Mouse (Mus musculus): Measurements from ENCODE around the gene Tardbp. TPM values are rescaled to one million over a fixed set of nuclear protein-coding genes. Genes with fewer than 3 reads are reported as not detected.
A peak's percentile ranks its signal among the peaks of the same experiment; 100 is the strongest.

The Tardbp gene
- total RNA-seq (2021) (100 to 1,000 TPM; 116 to 119 TPM), polyA plus RNA-seq (2012; rRNA removed) (70.5 and 156 TPM in 2 replicates)
- long read RNA-seq, full-length matches to known transcripts, result 13 of 23 reads
- long read RNA-seq, partial matches to known transcripts, result 0 of 23 reads
- long read RNA-seq, other reads (novel, unspliced or antisense), result 10 of 23 reads

DNA sequence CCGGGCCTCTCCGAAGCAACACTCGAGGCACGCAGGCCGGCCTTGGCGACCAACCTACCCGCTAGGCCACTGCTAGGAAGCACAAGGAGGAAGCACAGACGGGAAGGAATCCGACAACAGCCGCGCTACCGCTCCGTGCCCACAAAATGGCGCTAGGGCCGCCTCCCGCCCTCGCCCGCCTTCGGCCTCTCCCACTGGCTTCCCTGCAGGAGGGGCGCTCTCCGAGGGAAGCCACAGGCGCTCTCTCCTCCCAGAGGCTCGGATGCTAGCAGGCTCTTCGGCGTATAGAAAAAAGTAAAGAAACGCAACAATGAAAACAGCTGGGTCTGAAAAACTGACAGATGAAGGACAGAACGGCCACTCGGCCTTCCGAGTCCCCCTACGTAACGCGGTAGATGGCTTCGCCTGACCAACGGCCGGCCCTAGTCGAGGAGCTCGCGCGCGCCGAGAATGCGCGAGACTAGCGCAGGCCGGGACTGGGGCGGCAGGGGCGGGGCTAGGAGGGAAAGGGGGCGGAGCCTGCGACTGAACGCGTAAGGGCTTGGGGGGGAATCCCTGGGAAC, at the start of gene Tardbp:
Gene Tardbp, minus strand, starts transcription at position 397 of the 563 bp plus-strand sequence.
- DNase-seq, result peak; percentile 96 to 97
- H3K4me1 ChIP-seq (ENCODE audit: control insufficient read depth, insufficient read depth, low read length), result peaks cover 6% of the 10 kb centered on the region

DNA sequence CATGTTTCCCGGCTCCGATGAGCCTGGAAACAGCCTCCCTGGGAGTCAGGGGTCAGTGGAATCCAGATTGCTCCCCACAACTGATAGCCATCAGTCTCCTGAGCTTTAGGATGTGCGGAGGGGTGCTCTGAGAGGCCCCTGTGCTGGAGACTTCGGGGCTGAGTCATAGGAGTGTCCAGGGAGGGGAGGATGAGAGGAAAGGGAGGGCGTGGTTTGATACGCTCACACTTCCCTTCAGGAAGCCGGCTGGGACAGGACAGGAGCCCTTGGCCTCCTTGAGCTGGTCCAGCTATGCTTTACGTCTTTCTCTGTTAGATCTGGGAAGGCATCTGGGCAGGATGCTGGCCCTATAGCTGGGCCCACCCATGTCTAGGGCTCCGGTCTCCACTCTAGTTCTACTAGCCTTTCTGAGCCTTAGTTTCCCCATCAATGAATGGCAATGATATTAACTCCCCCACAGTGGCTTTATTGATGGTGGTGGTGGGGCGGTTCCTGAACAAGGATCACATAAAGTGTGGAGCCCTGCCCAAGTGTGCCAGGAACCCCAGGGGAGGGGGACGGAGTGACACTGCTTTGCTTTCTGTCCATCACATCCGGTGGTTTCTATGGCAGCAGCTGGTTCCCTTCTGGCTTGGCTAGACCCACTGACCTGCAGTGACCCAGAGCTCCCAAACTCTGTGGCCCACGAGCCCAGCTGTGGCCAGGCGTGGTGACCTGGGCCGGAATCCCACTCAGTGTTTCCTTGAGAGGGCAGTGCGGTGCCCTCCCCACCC, 49.6 kb upstream of the Tardbp start:
- Histone ChIP-seq H3K9ac (ENCODE audit: low read depth, low read length) (no peak overlapping the region), H3K27me3 (ENCODE audit: control insufficient read depth, insufficient read depth, low read length) (no peaks in the 10 kb centered on the region), H3K4me1 (ENCODE audit: control insufficient read depth, insufficient read depth, low read length) (peaks cover 9% of the 10 kb centered on the region; the same call in 1 of the 2 replicates), H3K4me3 (no peak overlapping the region), H3K79me2 (replicated peaks; ENCODE audit: control insufficient read depth, insufficient read depth, low read length) (no peaks in the 10 kb centered on the region), H3K27ac (peak overlapping the region; percentile 54), H3K36me3 (ENCODE audit: control insufficient read depth, insufficient read depth, low read length) (no peaks in the 10 kb centered on the region)
- TF ChIP-seq POLR2A (IDR thresholded peaks at IDR 0.05; ENCODE audit: insufficient read depth, low read depth, low read length) (peak; percentile 18; the same call in 1 of the 2 replicates), EP300 (IDR thresholded peaks at IDR 0.05; ENCODE audit: insufficient read depth, low read depth, low read length) (0 out of 2 replicates have a peak, but pooled peaks have one; percentile 38), CTCF (IDR thresholded peaks at IDR 0.05) (no peak)
- WGBS, result 24% methylated on average over 16 of the region's 16 CpGs
- DNase-seq, result peak; percentile 51 to 61
- intact Hi-C loops (cut with DNase I), result no loop called here

More for the DNA sequence above, at the start of gene Tardbp:
- Histone ChIP-seq H3K27ac (peak within 1 kb of the TSS; percentile 90), H3K79me2 (replicated peaks; ENCODE audit: control insufficient read depth, insufficient read depth, low read length) (0 out of 2 replicates have a peak, but pooled peaks cover 1% of the 10 kb centered on the region), H3K36me3 (ENCODE audit: control insufficient read depth, insufficient read depth, low read length) (peaks cover 29% of the 10 kb centered on the region), H3K27me3 (ENCODE audit: control insufficient read depth, insufficient read depth, low read length) (no peaks in the 10 kb centered on the region), H3K4me3 (peak within 1 kb of the TSS; percentile 73), H3K9ac (ENCODE audit: low read depth, low read length) (peak within 1 kb of the TSS; percentile 98)
- intact Hi-C loops (cut with DNase I), result no loop called here
- TF ChIP-seq EP300 (IDR thresholded peaks at IDR 0.05; ENCODE audit: insufficient read depth, low read depth, low read length) (peak; percentile 53; the same call in 1 of the 2 replicates), CTCF (IDR thresholded peaks at IDR 0.05) (no peak), POLR2A (IDR thresholded peaks at IDR 0.05; ENCODE audit: insufficient read depth, low read depth, low read length) (peak; percentile 97)
- WGBS, result under 1% methylated on average over 51 of the region's 51 CpGs

DNA sequence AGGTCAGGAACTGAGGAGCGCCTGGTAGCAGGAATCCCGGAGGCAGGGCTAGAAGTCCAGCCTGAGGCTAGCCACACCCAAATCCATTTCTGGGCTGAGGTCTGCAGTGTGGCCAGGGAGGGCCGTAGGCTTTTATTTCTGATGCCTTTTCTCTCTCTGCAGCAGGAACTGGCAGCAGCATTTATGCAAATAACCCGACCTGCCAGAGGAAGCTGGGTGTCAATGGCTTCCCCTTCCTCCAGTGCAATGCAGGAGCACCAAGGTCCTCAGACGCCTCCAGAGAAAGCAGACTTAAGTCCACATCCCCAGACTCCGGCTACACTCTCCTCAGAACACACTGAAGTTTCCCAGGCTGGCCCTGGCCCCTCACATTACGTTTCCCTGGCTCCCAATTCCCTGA, 48.2 kb upstream of the Tardbp start:
- H3K79me2 ChIP-seq (replicated peaks; ENCODE audit: control insufficient read depth, insufficient read depth, low read length), result no peaks in the 10 kb centered on the region
- no peak overlapping the region for H3K4me3 ChIP-seq
- H3K27me3 ChIP-seq (ENCODE audit: control insufficient read depth, insufficient read depth, low read length), result no peaks in the 10 kb centered on the region
- DNase-seq, result no peak
- no peak overlapping the region for H3K27ac ChIP-seq
- 44% methylated on average over 7 of the region's 7 CpGs for WGBS
- peaks cover 8% of the 10 kb centered on the region; the same call in 1 of the 2 replicates for H3K4me1 ChIP-seq (ENCODE audit: control insufficient read depth, insufficient read depth, low read length)
- no peak for TF ChIP-seq POLR2A (IDR thresholded peaks at IDR 0.05; ENCODE audit: insufficient read depth, low read depth, low read length)
- no peak for TF ChIP-seq CTCF (IDR thresholded peaks at IDR 0.05)
- no peak for TF ChIP-seq EP300 (IDR thresholded peaks at IDR 0.05; ENCODE audit: insufficient read depth, low read depth, low read length)
- H3K9ac ChIP-seq (ENCODE audit: low read depth, low read length), result no peak overlapping the region
- no peaks in the 10 kb centered on the region for H3K36me3 ChIP-seq (ENCODE audit: control insufficient read depth, insufficient read depth, low read length)
- intact Hi-C loops (cut with DNase I), result no loop called here

DNA sequence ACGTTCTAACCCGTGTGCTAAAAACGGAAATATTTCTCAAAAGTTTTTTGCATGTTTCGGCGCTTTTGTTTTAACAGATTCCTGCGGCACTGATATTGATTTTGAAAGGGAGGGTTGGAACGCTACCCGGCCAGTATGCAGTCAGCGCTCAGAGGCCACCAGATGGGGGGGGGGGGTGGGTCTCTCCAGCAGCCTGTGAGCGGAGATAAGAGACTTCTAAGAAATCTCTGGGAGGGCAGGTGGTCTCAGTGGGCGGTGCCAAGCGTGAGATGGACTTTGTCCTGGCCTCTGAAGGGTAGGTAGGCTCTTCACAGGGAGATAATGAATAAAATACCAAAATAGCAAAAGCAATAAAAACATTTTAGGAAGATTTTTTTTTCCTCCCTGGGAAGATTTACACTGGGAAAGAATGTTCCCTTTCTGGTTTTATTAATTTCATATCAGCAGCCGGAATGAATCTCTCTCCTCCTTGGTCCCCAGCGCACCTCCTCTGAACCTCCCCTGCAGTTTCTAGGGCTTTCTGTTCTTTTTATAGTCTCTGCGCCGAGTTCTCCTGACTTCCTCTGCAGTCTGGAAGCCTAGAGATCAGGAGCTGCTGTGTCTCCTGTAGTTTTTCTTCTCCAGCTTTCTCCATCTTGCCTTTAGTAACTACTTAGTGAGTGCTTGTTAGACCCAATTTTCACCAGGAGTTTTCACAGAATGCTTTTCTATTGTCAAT, 44.6 kb upstream of the Tardbp start:
- no peak overlapping the region for H3K4me3 ChIP-seq
- intact Hi-C loops (cut with DNase I), result no loop called here
- no peaks in the 10 kb centered on the region for H3K79me2 ChIP-seq (replicated peaks; ENCODE audit: control insufficient read depth, insufficient read depth, low read length)
- H3K27me3 ChIP-seq (ENCODE audit: control insufficient read depth, insufficient read depth, low read length), result no peaks in the 10 kb centered on the region
- H3K9ac ChIP-seq (ENCODE audit: low read depth, low read length), result no peak overlapping the region
- WGBS, result 22% methylated on average over 16 of the region's 16 CpGs
- no peak for TF ChIP-seq EP300 (IDR thresholded peaks at IDR 0.05; ENCODE audit: insufficient read depth, low read depth, low read length)
- TF ChIP-seq CTCF (IDR thresholded peaks at IDR 0.05), result no peak
- TF ChIP-seq POLR2A (IDR thresholded peaks at IDR 0.05; ENCODE audit: insufficient read depth, low read depth, low read length), result no peak
- H3K4me1 ChIP-seq (ENCODE audit: control insufficient read depth, insufficient read depth, low read length), result peaks cover 8% of the 10 kb centered on the region
- no peak for DNase-seq
- no peak overlapping the region for H3K27ac ChIP-seq
- H3K36me3 ChIP-seq (ENCODE audit: control insufficient read depth, insufficient read depth, low read length), result no peaks in the 10 kb centered on the region

DNA sequence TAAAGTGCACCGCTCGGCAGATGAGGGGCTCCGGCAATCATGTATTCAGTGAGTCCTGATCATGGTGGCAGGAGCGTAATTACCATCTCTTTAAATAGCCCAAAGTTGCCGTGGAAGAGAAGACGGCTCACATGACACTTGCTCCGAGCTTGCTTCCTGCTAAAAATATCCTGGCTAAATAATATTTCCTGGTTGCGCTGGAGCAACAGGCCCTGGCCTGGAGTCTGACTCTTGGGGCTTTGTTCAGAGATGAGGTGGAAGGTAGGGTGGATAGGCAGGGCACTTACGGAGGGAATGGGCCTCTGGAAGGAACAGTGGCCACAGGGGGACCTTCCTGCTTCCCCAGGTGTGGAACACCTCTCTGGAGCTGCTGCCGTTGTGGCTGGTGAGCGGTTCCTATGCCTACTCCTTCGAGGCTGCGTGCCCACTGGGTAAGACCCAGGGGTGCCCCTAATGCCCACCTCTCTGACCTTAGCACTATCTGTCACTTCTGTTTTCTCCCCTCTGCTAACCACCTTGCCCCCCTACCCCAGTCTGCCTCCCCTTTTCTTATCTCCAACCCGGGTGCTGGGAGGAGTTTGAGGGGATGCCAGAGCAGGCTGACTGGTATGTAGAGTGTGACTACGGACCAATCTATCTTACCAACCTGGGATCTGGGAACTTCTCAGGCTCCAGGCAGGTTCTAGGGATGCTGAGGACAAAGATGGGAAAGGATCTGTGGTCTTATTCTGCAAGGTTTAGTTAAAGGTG, 40.4 kb upstream of the Tardbp start:
- intact Hi-C loops (cut with DNase I), result no loop called here
- Histone ChIP-seq H3K9ac (ENCODE audit: low read depth, low read length) (peak overlapping the region; percentile 65), H3K27me3 (ENCODE audit: control insufficient read depth, insufficient read depth, low read length) (no peaks in the 10 kb centered on the region), H3K36me3 (ENCODE audit: control insufficient read depth, insufficient read depth, low read length) (no peaks in the 10 kb centered on the region), H3K79me2 (replicated peaks; ENCODE audit: control insufficient read depth, insufficient read depth, low read length) (no peaks in the 10 kb centered on the region), H3K27ac (peak overlapping the region; percentile 96), H3K4me3 (peak overlapping the region; percentile 43), H3K4me1 (ENCODE audit: control insufficient read depth, insufficient read depth, low read length) (peaks cover 2% of the 10 kb centered on the region; the same call in 1 of the 2 replicates)
- TF ChIP-seq CTCF (IDR thresholded peaks at IDR 0.05), result no peak
- peak; percentile 64; the same call in 1 of the 2 replicates for TF ChIP-seq POLR2A (IDR thresholded peaks at IDR 0.05; ENCODE audit: insufficient read depth, low read depth, low read length)
- 0 out of 2 replicates have a peak, but pooled peaks have one; percentile 16 for TF ChIP-seq EP300 (IDR thresholded peaks at IDR 0.05; ENCODE audit: insufficient read depth, low read depth, low read length)
- 48% methylated on average over 15 of the region's 15 CpGs for WGBS
- peak; percentile 45 to 56 for DNase-seq
